Mouse (Mus musculus) hindbrain, embryonic 12.5 days (tissue): ENCODE results near the gene Ank3. TPM values are rescaled to one million over a fixed set of nuclear protein-coding genes. Genes with fewer than 3 reads are reported as not detected.

ENCODE experiments used
- ATAC-seq: fragments of 200-750 bp; cut with Nextera tagmentation; 2 replicates; pipeline ENCODE4 v1.8.0; 2017; ENCODE audit warnings: moderate TSS enrichment; ENCODE audit not compliant: low FRiP score
- H3K27ac ChIP-seq: fragments of 300-500 bp; sonication (generic); 2 replicates; pipeline ENCODE4 v1.5.1; 2016; ENCODE audit warnings: mild to moderate bottlenecking
- H3K27me3 ChIP-seq: fragments of 300-500 bp; sonication (generic); 2 replicates; pipeline ENCODE4 v1.6.1; 2016; ENCODE audit warnings: mild to moderate bottlenecking
- H3K36me3 ChIP-seq: fragments of 300-500 bp; sonication (generic); 2 replicates; pipeline ENCODE4 v1.6.1; 2016; ENCODE audit warnings: mild to moderate bottlenecking
- H3K4me1 ChIP-seq: fragments of 300-500 bp; sonication (generic); 2 replicates; pipeline ENCODE4 v1.6.1; 2016
- H3K4me2 ChIP-seq: fragments of 300-500 bp; sonication (generic); replicated peaks from 2 replicates; pipeline ENCODE4 v1.6.1; 2016; ENCODE audit warnings: mild to moderate bottlenecking
- H3K4me3 ChIP-seq: fragments of 300-500 bp; sonication (generic); 2 replicates; pipeline ENCODE4 v1.5.1; 2016; ENCODE audit warnings: mild to moderate bottlenecking
- H3K9ac ChIP-seq: fragments of 300-500 bp; sonication (generic); 2 replicates; pipeline ENCODE4 v1.6.1; 2016; ENCODE audit warnings: mild to moderate bottlenecking, moderate library complexity
- H3K9me3 ChIP-seq: fragments of 300-500 bp; sonication (generic); replicated peaks from 2 replicates; pipeline ENCODE4 v1.6.1; 2016; ENCODE audit warnings: mild to moderate bottlenecking
- whole genome bisulfite sequencing: fragments of 180-500 bp; shearing (Covaris S2); methylation state at CpG from one replicate; pipeline ENCODE4 v1.1.7; 2016; 5-methylcytosine and 5-hydroxymethylcytosine counted together
- polyA plus RNA-seq: library from polyadenylated mRNA; unstranded; fragments of >200 nt; fragmentation: Nextera tagmentation; extraction: Ambion mirVana; gene quantifications from 2 replicates; pipeline ENCODE4 v1.2.1, GENCODE M21; 2016

The Ank3 gene
- polyA plus RNA-seq, 1 experiment from 2014 or later, result 91.0 TPM

GRCm38 (mm10) chr10:69571972-69572371 lies 173.4 kb downstream of the Ank3 start:
- 3% methylated on average over 9 of the region's 9 CpGs for WGBS

GRCm38 (mm10) chr10:69573054-69573453 lies 174.5 kb downstream of the Ank3 start:
- 30% methylated on average over 7 of the region's 7 CpGs for WGBS
- Histone ChIP-seq H3K4me3 (no peak overlapping the region), H3K4me2 (no peak overlapping the region), H3K9ac (no peak overlapping the region), H3K27ac (no peak overlapping the region), H3K4me1 (peaks cover 66% of the 10 kb centered on the region), H3K36me3 (no peaks in the 10 kb centered on the region), H3K9me3 (no peaks in the 10 kb centered on the region), H3K27me3 (peaks cover 9% of the 10 kb centered on the region)
- ATAC-seq, result peak; percentile 16; the same call in 1 of the 2 replicates

More at GRCm38 (mm10) chr10:69571972-69572371, 173.4 kb downstream of the Ank3 start:
- H3K9ac ChIP-seq, result no peak overlapping the region
- H3K9me3 ChIP-seq, result no peaks in the 10 kb centered on the region
- peaks cover 55% of the 10 kb centered on the region for H3K4me1 ChIP-seq
- no peak for ATAC-seq
- H3K4me2 ChIP-seq, result peak overlapping the region; percentile 49
- H3K36me3 ChIP-seq, result no peaks in the 10 kb centered on the region
- no peak overlapping the region for H3K27ac ChIP-seq
- H3K27me3 ChIP-seq, result peaks cover 9% of the 10 kb centered on the region
- no peak overlapping the region for H3K4me3 ChIP-seq

GRCm38 (mm10) chr10:69573746-69574145 lies 175.2 kb downstream of the Ank3 start:
- ATAC-seq, result no peak
- peak overlapping the region; percentile 42 for H3K4me2 ChIP-seq
- WGBS, result 13% methylated on average over 3 of the region's 3 CpGs
- H3K27me3 ChIP-seq, result peaks cover 9% of the 10 kb centered on the region
- H3K36me3 ChIP-seq, result no peaks in the 10 kb centered on the region
- H3K9ac ChIP-seq, result no peak overlapping the region
- H3K27ac ChIP-seq, result peak overlapping the region; percentile 4; the same call in 1 of the 2 replicates
- no peaks in the 10 kb centered on the region for H3K9me3 ChIP-seq
- H3K4me1 ChIP-seq, result peaks cover 68% of the 10 kb centered on the region
- no peak overlapping the region for H3K4me3 ChIP-seq

- Histone ChIP-seq H3K4me1 (peaks cover 68% of the 10 kb centered on the region), H3K4me2 (peak overlapping the region; percentile 42)
- ATAC-seq, result no peak
Measured at GRCm38 (mm10) chr10:69574190-69574663, 175.7 kb downstream of the Ank3 start.

GRCm38 (mm10) chr10:69574894-69575293 lies 176.3 kb downstream of the Ank3 start:
- WGBS, result 19% methylated on average over 9 of the region's 9 CpGs
- H3K36me3 ChIP-seq, result no peaks in the 10 kb centered on the region
- H3K4me2 ChIP-seq, result no peak overlapping the region
- ATAC-seq, result peak; percentile 34; the same call in 1 of the 2 replicates
- peaks cover 74% of the 10 kb centered on the region for H3K4me1 ChIP-seq
- no peak overlapping the region for H3K4me3 ChIP-seq
- no peak overlapping the region; the same call in 1 of the 2 replicates for H3K27ac ChIP-seq
- no peak overlapping the region for H3K9ac ChIP-seq
- peaks cover 9% of the 10 kb centered on the region for H3K27me3 ChIP-seq
- no peaks in the 10 kb centered on the region for H3K9me3 ChIP-seq

More at GRCm38 (mm10) chr10:69574190-69574663, 175.7 kb downstream of the Ank3 start:
- 2% methylated on average over 11 of the region's 11 CpGs for WGBS
- no peak overlapping the region for H3K9ac ChIP-seq
- peaks cover 9% of the 10 kb centered on the region for H3K27me3 ChIP-seq
- H3K4me3 ChIP-seq, result no peak overlapping the region
- H3K27ac ChIP-seq, result peak overlapping the region; percentile 4; the same call in 1 of the 2 replicates
- H3K36me3 ChIP-seq, result no peaks in the 10 kb centered on the region
- H3K9me3 ChIP-seq, result no peaks in the 10 kb centered on the region

DNA sequence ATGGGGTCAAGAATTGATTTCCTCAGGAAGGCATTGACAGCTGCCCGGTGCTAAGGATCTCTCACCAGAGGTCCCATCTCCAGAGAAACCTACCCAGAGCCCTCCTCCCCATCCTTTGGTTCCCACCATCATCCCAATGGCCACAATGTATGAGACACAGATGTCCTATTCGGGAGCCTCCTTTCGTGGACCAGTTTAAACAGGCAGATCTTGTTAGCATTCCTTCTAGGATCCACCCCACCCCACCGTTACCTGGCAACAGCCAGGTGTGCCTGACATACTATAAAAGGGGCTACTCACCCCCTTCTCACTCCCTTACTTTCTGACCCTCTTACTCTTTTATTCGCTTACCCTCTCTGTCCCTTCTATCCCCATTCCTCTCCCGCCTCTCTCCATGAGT lies 176.9 kb downstream of the Ank3 start:
- no peak overlapping the region for H3K9ac ChIP-seq
- no peak for ATAC-seq
- no peak overlapping the region for H3K4me2 ChIP-seq
- H3K4me1 ChIP-seq, result peaks cover 75% of the 10 kb centered on the region
- no peak overlapping the region for H3K27ac ChIP-seq
- H3K27me3 ChIP-seq, result peaks cover 9% of the 10 kb centered on the region
- no peaks in the 10 kb centered on the region for H3K36me3 ChIP-seq
- no peaks in the 10 kb centered on the region for H3K9me3 ChIP-seq
- WGBS, result 57% methylated on average over 6 of the region's 6 CpGs
- no peak overlapping the region for H3K4me3 ChIP-seq

GRCm38 (mm10) chr10:69576264-69576663 lies 177.7 kb downstream of the Ank3 start:
- no peak for ATAC-seq
- Histone ChIP-seq H3K36me3 (no peaks in the 10 kb centered on the region), H3K4me3 (no peak overlapping the region), H3K9ac (no peak overlapping the region), H3K4me2 (no peak overlapping the region), H3K9me3 (no peaks in the 10 kb centered on the region), H3K27me3 (peaks cover 7% of the 10 kb centered on the region), H3K27ac (no peak overlapping the region), H3K4me1 (peaks cover 67% of the 10 kb centered on the region)
- WGBS, result 81% methylated on average over 7 of the region's 7 CpGs

DNA sequence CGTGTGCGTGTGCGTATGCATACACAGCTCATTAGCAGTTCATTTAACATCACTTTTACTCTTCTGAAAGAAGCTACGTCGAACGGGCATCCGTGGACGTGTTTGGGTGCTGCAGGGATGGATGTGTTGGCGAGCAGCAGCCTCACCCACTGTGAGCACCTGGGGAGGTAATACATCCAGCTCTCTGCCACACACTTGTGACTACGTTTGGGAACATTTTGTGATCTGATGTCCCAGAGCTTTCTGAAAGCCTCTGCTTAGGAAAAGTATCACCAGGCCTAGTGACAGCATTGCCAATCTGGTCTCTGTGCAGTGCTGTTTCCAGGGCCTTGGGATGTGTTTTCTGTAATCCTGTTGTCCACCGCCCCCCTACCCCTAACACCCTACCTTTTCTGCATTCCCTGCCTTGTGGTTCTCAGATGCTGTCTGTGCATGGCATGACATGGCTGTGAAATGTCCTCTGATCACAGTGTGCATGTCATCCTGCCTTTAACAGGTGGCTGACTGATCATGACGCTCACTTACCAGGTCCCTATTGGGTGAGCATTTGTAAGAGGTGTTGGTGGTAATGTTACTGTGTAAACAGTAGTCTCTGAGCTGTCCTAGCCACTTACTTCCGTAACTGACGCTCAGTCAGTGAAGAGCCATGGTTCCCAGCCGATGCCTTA lies 178.6 kb downstream of the Ank3 start:
- WGBS, result 80% methylated on average over 15 of the region's 15 CpGs
- Histone ChIP-seq H3K4me1 (peaks cover 59% of the 10 kb centered on the region), H3K36me3 (no peaks in the 10 kb centered on the region), H3K27ac (no peak overlapping the region), H3K4me2 (no peak overlapping the region), H3K27me3 (peaks cover 7% of the 10 kb centered on the region), H3K9me3 (no peaks in the 10 kb centered on the region), H3K4me3 (no peak overlapping the region), H3K9ac (no peak overlapping the region)
- no peak for ATAC-seq

DNA sequence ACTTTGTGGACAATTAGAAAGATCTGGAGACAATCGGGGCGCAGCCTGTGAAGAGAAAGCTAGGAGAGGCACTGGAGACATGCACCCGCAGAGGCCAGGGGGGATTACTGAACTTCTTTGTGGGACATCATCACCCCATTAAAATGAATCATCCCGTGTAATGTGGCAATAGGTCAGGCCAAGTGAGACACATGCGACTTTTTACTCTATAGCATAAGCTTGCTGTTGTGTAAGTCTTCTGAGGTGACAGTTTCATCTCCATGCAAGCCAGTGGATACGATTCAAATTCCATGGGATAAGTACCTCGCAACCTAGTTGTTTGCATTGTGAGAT lies 179.1 kb downstream of the Ank3 start:
- no peak for ATAC-seq
- Histone ChIP-seq H3K27me3 (peaks cover 3% of the 10 kb centered on the region), H3K9ac (no peak overlapping the region), H3K4me2 (no peak overlapping the region), H3K9me3 (no peaks in the 10 kb centered on the region), H3K27ac (no peak overlapping the region), H3K36me3 (no peaks in the 10 kb centered on the region), H3K4me3 (no peak overlapping the region), H3K4me1 (peaks cover 54% of the 10 kb centered on the region)
- WGBS, result 82% methylated on average over 7 of the region's 7 CpGs

- Histone ChIP-seq H3K27ac (0 out of 2 replicates have a peak overlapping the region, but pooled peaks have one; percentile 31), H3K36me3 (no peaks in the 10 kb centered on the region), H3K4me2 (no peak overlapping the region), H3K4me3 (no peak overlapping the region), H3K9ac (no peak overlapping the region), H3K9me3 (no peaks in the 10 kb centered on the region), H3K4me1 (peaks cover 51% of the 10 kb centered on the region), H3K27me3 (no peaks in the 10 kb centered on the region)
- 70% methylated on average over 12 of the region's 12 CpGs for WGBS
- no peak for ATAC-seq
Measured at GRCm38 (mm10) chr10:69579585-69579984, 181.0 kb downstream of the Ank3 start.

DNA sequence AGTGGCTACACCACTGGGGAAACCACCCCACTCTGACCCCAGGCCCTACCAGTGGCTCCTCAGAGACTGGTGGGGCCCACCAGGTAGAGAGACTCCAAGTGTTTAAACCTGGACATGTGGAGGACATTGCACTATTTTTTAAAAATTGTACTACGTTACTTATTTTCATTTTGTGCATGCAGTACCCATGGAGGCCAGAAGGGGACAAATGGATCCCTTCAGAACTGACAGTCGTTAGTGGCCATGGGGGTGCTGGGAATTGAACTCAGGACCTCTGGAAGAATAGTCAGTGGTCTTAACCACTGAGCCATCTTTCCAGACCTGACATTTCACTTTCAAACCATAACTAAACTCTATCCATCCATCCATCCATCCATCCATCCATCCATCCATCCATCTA lies 183.0 kb downstream of the Ank3 start:
- H3K9me3 ChIP-seq, result no peaks in the 10 kb centered on the region
- no peak overlapping the region for H3K4me3 ChIP-seq
- no peak overlapping the region for H3K9ac ChIP-seq
- peaks cover 42% of the 10 kb centered on the region for H3K4me1 ChIP-seq
- 94% methylated on average over 2 of the region's 2 CpGs for WGBS
- H3K27me3 ChIP-seq, result no peaks in the 10 kb centered on the region
- no peaks in the 10 kb centered on the region for H3K36me3 ChIP-seq
- H3K27ac ChIP-seq, result no peak overlapping the region
- no peak for ATAC-seq
- no peak overlapping the region for H3K4me2 ChIP-seq

DNA sequence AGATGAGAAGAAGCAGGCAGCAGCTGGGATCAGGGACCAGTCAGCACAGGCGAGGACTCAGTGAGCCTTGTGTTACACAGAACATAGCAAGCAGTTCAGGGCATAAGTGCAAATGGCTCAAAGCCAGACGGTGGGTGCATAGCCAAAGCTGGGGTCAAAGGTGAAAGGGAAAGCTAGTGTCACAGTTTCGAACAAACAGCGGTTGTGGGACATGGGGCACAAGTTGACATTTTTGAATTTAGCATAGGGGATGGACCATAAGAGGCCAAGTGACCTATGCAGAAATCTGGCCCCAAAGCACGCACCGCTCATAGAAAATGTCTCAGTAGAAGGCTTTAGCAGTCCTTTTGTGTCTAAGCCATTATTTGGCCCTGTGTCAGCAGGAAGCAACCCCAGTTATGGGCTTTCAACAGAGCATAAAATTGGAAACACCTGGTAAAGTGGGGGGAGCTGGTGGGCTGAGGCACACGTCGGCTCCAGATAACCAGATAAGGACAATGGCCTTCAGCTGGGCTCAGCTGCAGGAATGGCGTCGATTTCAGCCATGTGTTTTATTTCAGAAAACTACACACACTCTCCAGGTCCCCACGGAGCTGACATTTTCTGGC lies 185.4 kb downstream of the Ank3 start:
- Histone ChIP-seq H3K4me3 (no peak overlapping the region), H3K4me1 (peaks cover 29% of the 10 kb centered on the region), H3K27me3 (no peaks in the 10 kb centered on the region), H3K36me3 (no peaks in the 10 kb centered on the region), H3K4me2 (no peak overlapping the region), H3K9ac (no peak overlapping the region), H3K27ac (peak overlapping the region; percentile 80), H3K9me3 (no peaks in the 10 kb centered on the region)
- peak; percentile 86 for ATAC-seq
- WGBS, result 10% methylated on average over 11 of the region's 11 CpGs

- Histone ChIP-seq H3K36me3 (no peaks in the 10 kb centered on the region), H3K27me3 (no peaks in the 10 kb centered on the region), H3K9me3 (no peaks in the 10 kb centered on the region), H3K4me2 (no peak overlapping the region), H3K4me3 (no peak overlapping the region), H3K4me1 (peaks cover 26% of the 10 kb centered on the region), H3K27ac (peak overlapping the region; percentile 80), H3K9ac (no peak overlapping the region)
- peak; percentile 55 for ATAC-seq
- WGBS, result 72% methylated on average over 5 of the region's 5 CpGs
Measured at GRCm38 (mm10) chr10:69584566-69584965, 186.0 kb downstream of the Ank3 start.
